Mouse (Mus musculus) heart, embryonic 15.5 days (tissue): Measurements from ENCODE around the gene Vma21. TPM values are rescaled to one million over a fixed set of nuclear protein-coding genes. Genes with fewer than 3 reads are reported as not detected.

Source experiments
- polyA plus RNA-seq: library from polyadenylated mRNA; unstranded; fragments of >200 nt; fragmentation: Nextera tagmentation; extraction: Ambion mirVana; gene quantifications from 2 replicates; pipeline ENCODE4 v1.2.1, GENCODE M21; 2015

Gene Vma21
- polyA plus RNA-seq, 1 experiment from 2014 or later = 45.7 TPM

Other genes starting within 250 kb of the Vma21 start
- gene Gpr50, start 152.3 kb upstream of the Vma21 start, polyA plus RNA-seq = 0.25 and 0.26 TPM in 2 replicates
- not detected in 2 replicates for gene Gm1141, start 105.1 kb downstream of the Vma21 start, polyA plus RNA-seq
- 8.4 and 10.3 TPM in 2 replicates for gene Prrg3, start 146.7 kb downstream of the Vma21 start, polyA plus RNA-seq
- not detected in 2 replicates for gene Fate1, start 157.1 kb downstream of the Vma21 start, polyA plus RNA-seq
- 0.04 and 0.11 TPM in 2 replicates for gene Cnga2, start 175.9 kb downstream of the Vma21 start, polyA plus RNA-seq